Comparison of ENCODE assay signal across 10 mouse cellular contexts in the genomic region with DNA sequence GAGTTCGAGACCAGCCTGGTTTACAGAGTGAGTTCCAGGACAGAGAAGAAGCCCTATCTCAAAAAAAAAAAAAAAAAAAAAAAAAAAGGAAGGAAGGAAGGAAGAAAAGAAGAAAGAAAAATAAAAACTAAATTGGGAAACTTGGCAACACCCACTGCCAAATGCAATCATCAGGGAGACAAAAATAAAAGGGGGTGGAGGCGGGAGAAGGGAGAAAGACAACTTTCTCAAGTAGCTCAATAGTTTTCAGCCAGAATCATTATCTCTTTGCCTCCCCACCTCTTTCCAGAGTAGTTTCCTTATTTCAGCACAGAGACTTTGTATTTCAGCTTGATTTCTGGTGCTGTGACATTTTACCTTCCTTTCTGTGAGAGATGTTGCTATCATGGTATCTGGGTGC. TPM values are rescaled to one million over a fixed set of nuclear protein-coding genes. Genes with fewer than 3 reads are reported as not detected.
A peak's percentile ranks its signal among the peaks of the same experiment; 100 is the strongest.
DNase-seq lines count a peak whose midpoint lies in the region; ATAC-seq and TF ChIP-seq lines count a peak whose summit lies in the region.
"Had no signal": no experiment of that assay in that cellular context is flagged by ENCODE, and none has a peak within 500 bp of the region (broad histone marks: within the 10 kb centered on the region; RNA-seq: fewer than 3 reads in every experiment).

No protein-coding gene starts in this region.

- H3K4me1 ChIP-seq in heart, embryonic 14.5 days (ENCODE audit: control insufficient read depth in 2 of 2, insufficient read depth in 2 of 2, low read length in 2 of 2) = peaks cover 11 to 23% of the 10 kb centered on the region in 2 experiments
- peaks cover 26% of the 10 kb centered on the region for H3K4me1 ChIP-seq in E14TG2a.4 (replicated peaks; ENCODE audit: low read depth, low read length)
- H3K4me1 ChIP-seq in embryonic facial prominence, embryonic 15.5 days = peaks cover 30% of the 10 kb centered on the region
- H3K4me1 ChIP-seq in liver, embryonic 15.5 days (replicated peaks) = peaks cover 28% of the 10 kb centered on the region

- H3K4me2 ChIP-seq in heart, embryonic 14.5 days (ENCODE audit: low read length) = peak overlapping the region; percentile 71
- peak overlapping the region; percentile 54 for H3K4me2 ChIP-seq in embryonic facial prominence, embryonic 15.5 days (replicated peaks)
- H3K4me2 ChIP-seq in liver, embryonic 15.5 days = peak overlapping the region; percentile 49

- ATAC-seq in heart, embryonic 14.5 days (ENCODE audit: insufficient number of reproducible peaks, insufficient read depth, low FRiP score, low read depth) = no peak
- ATAC-seq in embryonic facial prominence, embryonic 15.5 days (ENCODE audit: insufficient number of reproducible peaks, low FRiP score, low TSS enrichment, low read depth) = no peak
- ATAC-seq in liver, embryonic 15.5 days (ENCODE audit: insufficient read depth) = no peak

- WGBS in heart, embryonic 14.5 days = 30% methylated on average over 2 of the region's 2 CpGs
- WGBS in embryonic facial prominence, embryonic 15.5 days = 38% methylated on average over 2 of the region's 2 CpGs
- WGBS in liver, embryonic 15.5 days (ENCODE audit: insufficient replicate concordance) = 23% methylated on average over 2 of the region's 2 CpGs

- no peak overlapping the region for H3K9ac ChIP-seq in heart, embryonic 14.5 days (ENCODE audit: low read length)
- H3K9ac ChIP-seq in embryonic facial prominence, embryonic 15.5 days = no peak overlapping the region
- H3K9ac ChIP-seq in liver, embryonic 15.5 days = no peak overlapping the region
- H3K9ac ChIP-seq: liver, embryonic 14.5 days had no signal

- no peaks in the 10 kb centered on the region for H3K9me3 ChIP-seq in heart, embryonic 14.5 days (ENCODE audit: control insufficient read depth, low read length)
- peaks cover 3% of the 10 kb centered on the region; the same call in 1 of the 2 replicates for H3K9me3 ChIP-seq in E14TG2a.4 (ENCODE audit: low read length)
- no peaks in the 10 kb centered on the region for H3K9me3 ChIP-seq in embryonic facial prominence, embryonic 15.5 days (replicated peaks)
- H3K9me3 ChIP-seq in liver, embryonic 15.5 days (replicated peaks) = no peaks in the 10 kb centered on the region

- no peak overlapping the region for H3K4me3 ChIP-seq in heart, embryonic 14.5 days (ENCODE audit: control insufficient read depth in 1 of 2, insufficient read depth in 1 of 2, low read depth in 1 of 2, low read length in 2 of 2)
- peak overlapping the region; percentile 35; the same call in 1 of the 2 replicates for H3K4me3 ChIP-seq in E14TG2a.4 (replicated peaks; ENCODE audit: low read length)
- H3K4me3 ChIP-seq in embryonic facial prominence, embryonic 15.5 days (replicated peaks) = no peak overlapping the region
- H3K4me3 ChIP-seq in liver, embryonic 15.5 days (replicated peaks) = no peak overlapping the region

- no peak for DNase-seq in heart, postnatal 4 days
- DNase-seq in layer of hippocampus, postnatal 10 days (ENCODE audit: low spot score in 2 of 2) = no peak
- DNase-seq in spleen, postnatal 10 days (ENCODE audit: low spot score in 2 of 2) = no peak
- no peak for DNase-seq in embryo, embryonic 10.5 days (ENCODE audit: low spot score)
- DNase-seq: cerebellum, adult 9-11 months had no signal

- no peaks in the 10 kb centered on the region for H3K27me3 ChIP-seq in heart, embryonic 14.5 days (ENCODE audit: control insufficient read depth, insufficient read depth, low read length)
- H3K27me3 ChIP-seq in E14TG2a.4 (ENCODE audit: insufficient read depth, low read length) = peaks cover 29% of the 10 kb centered on the region
- 0 out of 2 replicates have a peak, but pooled peaks cover 3% of the 10 kb centered on the region for H3K27me3 ChIP-seq in embryonic facial prominence, embryonic 15.5 days
- H3K27me3 ChIP-seq in liver, embryonic 15.5 days = peaks cover 19% of the 10 kb centered on the region

- H3K27ac ChIP-seq in heart, embryonic 14.5 days (replicated peaks in 1 of 2; ENCODE audit: control insufficient read depth in 1 of 2, insufficient read depth in 1 of 2, low read depth in 2 of 2, low read length in 2 of 2) = no peak overlapping the region
- no peak overlapping the region; the same call in 1 of the 2 replicates for H3K27ac ChIP-seq in embryonic facial prominence, embryonic 15.5 days (replicated peaks)
- no peak overlapping the region for H3K27ac ChIP-seq in liver, embryonic 15.5 days (replicated peaks)
- H3K27ac ChIP-seq: liver, embryonic 14.5 days had no signal

- no peaks in the 10 kb centered on the region for H3K36me3 ChIP-seq in heart, embryonic 14.5 days (ENCODE audit: control insufficient read depth, insufficient read depth, low read length)
- H3K36me3 ChIP-seq in E14TG2a.4 (ENCODE audit: insufficient read depth, low read length) = no peaks in the 10 kb centered on the region
- H3K36me3 ChIP-seq in embryonic facial prominence, embryonic 15.5 days = no peaks in the 10 kb centered on the region
- H3K36me3 ChIP-seq in liver, embryonic 15.5 days (replicated peaks) = no peaks in the 10 kb centered on the region

- TF ChIP-seq CTCF in E14TG2a.4 (conservative IDR thresholded peaks at IDR 0.05; ENCODE audit: low read length) = no peak

RNA-seq across cellular contexts. Expression of a gene that starts 20.0 kb away (rescaled TPM):
- polyA plus RNA-seq in heart, embryonic 14.5 days (2014; fragmentation: Nextera tagmentation; extraction: Ambion mirVana) = 133 and 220 TPM in 2 replicates
- total RNA-seq in heart, postnatal 4 days (2021) = 100 to 1,000 TPM; 262 to 267 TPM
- 118 and 128 TPM in 2 replicates for polyA plus RNA-seq in embryonic facial prominence, embryonic 15.5 days (2015; fragmentation: Nextera tagmentation; extraction: Ambion mirVana)
- polyA plus RNA-seq in liver, embryonic 15.5 days (2015; fragmentation: Nextera tagmentation; extraction: Ambion mirVana) = 32.7 and 33.8 TPM in 2 replicates
- 10 to 100 TPM; 82.2 to 91.4 TPM for total RNA-seq in layer of hippocampus, postnatal 10 days (2021)
